Mouse (Mus musculus) left cerebral cortex, adult 2 months (tissue): Measurements from ENCODE around the gene Hoxc4. TPM values are rescaled to one million over a fixed set of nuclear protein-coding genes. Genes with fewer than 3 reads are reported as not detected.

Experiments
- DNase-seq, 2 experiments: peaks; one replicate each; pipeline ENCODE4 v3.0.0; 2021 to 2022; ENCODE audit warnings: low spot score in 2 of 2, mixed read lengths in 1 of 2; ENCODE audit errors: extremely low spot score in 1 of 2
- H3K27ac ChIP-seq: fragments of 200-600 bp; 2 replicates; pipeline ENCODE4 v1.8.1; 2022
- H3K4me3 ChIP-seq: fragments of 200-600 bp; 2 replicates; pipeline ENCODE4 v1.8.1; 2022
- CTCF ChIP-seq: fragments of 200-600 bp; IDR thresholded peaks from 2 replicates; pipeline ENCODE4 v1.8.1; 2022; ENCODE audit warnings: antibody characterized with exemption, mild to moderate bottlenecking, moderate library complexity
- intact Hi-C: fragments of 180-260 bp; cut with DNase I; formaldehyde crosslinking; loops from one replicate; pipeline ENCODE4 v1.15.1; 2025
- microRNA-seq, 2 experiments: library from miRNA; unstranded; fragments of <30 nt; microRNA quantifications; one replicate each; pipeline ENCODE4 v1.2.0; 2021
- total RNA-seq, 2 experiments: library from RNA; stranded (reverse); gene quantifications; 2 replicates each; pipeline ENCODE4 v1.2.3; 2021

Gene Hoxc4
- total RNA-seq, 2 experiments from 2014 or later = not detected

DNA sequence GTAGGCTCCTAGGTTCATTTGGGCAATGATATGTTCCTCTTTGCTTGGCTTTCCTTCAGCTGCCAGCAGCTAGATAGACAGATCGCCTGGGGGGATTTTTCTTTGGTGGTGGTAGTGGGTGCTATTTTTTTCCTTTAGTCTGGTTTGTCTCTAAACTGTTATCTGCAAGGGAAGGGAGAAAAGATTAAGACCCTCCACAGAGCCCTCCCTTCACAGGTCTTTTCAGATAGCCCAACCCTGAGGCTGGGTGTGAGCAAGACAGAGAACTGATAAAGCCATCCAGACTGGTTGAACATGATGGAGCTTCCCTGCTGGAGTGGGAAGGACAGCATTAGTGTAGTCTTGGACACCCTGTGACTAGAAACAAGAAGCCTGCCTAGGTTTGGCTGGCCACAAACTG, 64.9 kb downstream of the Hoxc4 start:
- Histone ChIP-seq H3K4me3 (no peak overlapping the region), H3K27ac (no peak overlapping the region)
- intact Hi-C loops = no loop called here
- no peak for DNase-seq
- no peak for TF ChIP-seq CTCF

DNA sequence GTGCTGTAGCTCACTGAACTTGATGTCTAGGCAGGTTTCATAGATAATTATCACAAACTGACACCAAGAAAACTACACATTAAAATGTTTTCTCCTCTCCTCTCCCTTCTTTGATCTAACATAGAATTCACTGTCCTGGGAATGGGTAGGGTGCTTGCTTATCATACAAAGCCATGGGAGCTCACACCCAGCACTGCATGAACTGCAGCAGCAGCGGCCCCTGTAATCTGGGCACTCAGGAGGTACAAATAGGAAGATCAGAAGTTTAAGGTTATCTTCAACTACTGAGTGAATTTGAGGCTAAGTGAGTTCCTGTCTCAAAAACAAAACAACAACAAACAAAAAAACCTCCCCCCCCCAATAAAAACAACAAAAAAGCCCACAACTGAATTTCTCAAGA, 66.2 kb downstream of the Hoxc4 start:
- H3K4me3 ChIP-seq = no peak overlapping the region

DNA sequence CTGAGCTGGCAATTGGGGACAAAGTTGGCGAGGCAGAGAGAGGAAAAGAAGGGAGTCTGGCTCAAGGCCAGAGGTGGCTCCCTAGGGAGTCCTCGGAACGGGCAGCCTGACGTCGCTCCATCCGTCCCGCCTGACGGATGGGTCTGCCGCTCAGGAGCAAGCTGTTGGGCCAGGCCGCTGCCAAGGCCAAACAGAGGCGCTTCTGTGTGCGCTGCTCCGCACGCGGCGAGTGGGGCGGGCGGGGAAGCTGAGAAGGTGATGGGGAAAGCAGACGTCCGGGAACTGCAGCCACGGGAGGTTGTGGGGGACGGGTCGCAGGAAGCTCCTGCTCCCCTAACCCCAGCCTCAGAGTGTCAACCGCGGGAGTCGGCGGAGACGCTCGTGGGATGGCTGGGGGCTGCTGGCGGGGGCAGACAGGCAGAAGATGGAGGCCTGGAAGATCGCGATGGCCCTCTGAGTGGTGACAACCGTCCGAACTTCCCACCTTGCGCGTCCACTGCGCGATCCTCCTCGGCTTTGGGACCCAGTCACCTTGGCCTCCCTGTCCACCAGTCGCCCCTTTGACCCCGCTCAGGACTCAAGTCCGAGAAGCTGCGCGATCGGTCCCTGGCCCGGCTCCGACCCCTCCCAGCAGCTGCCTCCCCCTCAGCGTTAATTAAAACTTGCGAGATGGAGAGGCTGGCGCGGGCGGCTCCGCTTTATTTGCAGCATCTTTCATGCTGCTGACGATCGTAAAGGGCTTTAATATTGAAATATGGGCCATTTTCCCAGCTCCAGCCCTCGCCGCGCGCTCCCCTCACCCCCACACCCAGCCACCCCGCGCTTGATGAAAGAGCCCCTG, 67.3 kb downstream of the Hoxc4 start:
- H3K27ac ChIP-seq = no peak overlapping the region
- peak in 1 of 2 experiments; percentile 18 for DNase-seq
- intact Hi-C loops = no loop called here
- no peak for TF ChIP-seq CTCF
- H3K4me3 ChIP-seq = peak overlapping the region; percentile 22

More for the DNA sequence above, 66.2 kb downstream of the Hoxc4 start:
- no peak for DNase-seq
- TF ChIP-seq CTCF = no peak
- H3K27ac ChIP-seq = no peak overlapping the region
- intact Hi-C loops = no loop called here

Small RNAs within 50 kb of the gene (microRNA-seq; reads per million reads assigned to microRNA genes)
- gene Mir196a-2 (0.24 to 0.48 reads per million in 2 experiments), gene Mir615 (0.24 to 0.49 reads per million in 2 experiments)

Other genes starting within 250 kb of the Hoxc4 start
- not detected for gene Hoxc13, start 97.8 kb upstream of the Hoxc4 start, total RNA-seq
- not detected for gene Hoxc12, start 82.2 kb upstream of the Hoxc4 start, total RNA-seq
- not detected for gene Hoxc11, start 64.5 kb upstream of the Hoxc4 start, total RNA-seq
- gene Hoxc10, start 52.1 kb upstream of the Hoxc4 start, total RNA-seq = not detected
- gene Hoxc5, start 51.5 kb upstream of the Hoxc4 start, total RNA-seq = not detected
- not detected for gene Hoxc9, start 42.5 kb upstream of the Hoxc4 start, total RNA-seq
- gene Hoxc8, start 28.3 kb upstream of the Hoxc4 start, total RNA-seq = not detected
- not detected for gene Hoxc6, start 20.7 kb upstream of the Hoxc4 start, total RNA-seq
- gene Smug1, start 148.2 kb downstream of the Hoxc4 start, total RNA-seq = 10 to 100 TPM; 20.7 to 23.2 TPM
- 100 to 1,000 TPM; 171 to 176 TPM for gene Cbx5, start 220.9 kb downstream of the Hoxc4 start, total RNA-seq
- gene Hnrnpa1, start 221.5 kb downstream of the Hoxc4 start, total RNA-seq = 100 to 1,000 TPM; 233 to 247 TPM
- gene Nfe2, start 239.5 kb downstream of the Hoxc4 start, total RNA-seq = not detected